Mouse (Mus musculus) urinary bladder, adult 18-20 months (tissue): ENCODE measurements around the gene Bicra.

ENCODE experiments used
- DNase-seq, 2 experiments: peaks; one replicate each; pipeline ENCODE4 v3.0.0; 2022; ENCODE audit warnings: low spot score in 2 of 2, mixed read lengths in 2 of 2

Gene Bicra

DNA sequence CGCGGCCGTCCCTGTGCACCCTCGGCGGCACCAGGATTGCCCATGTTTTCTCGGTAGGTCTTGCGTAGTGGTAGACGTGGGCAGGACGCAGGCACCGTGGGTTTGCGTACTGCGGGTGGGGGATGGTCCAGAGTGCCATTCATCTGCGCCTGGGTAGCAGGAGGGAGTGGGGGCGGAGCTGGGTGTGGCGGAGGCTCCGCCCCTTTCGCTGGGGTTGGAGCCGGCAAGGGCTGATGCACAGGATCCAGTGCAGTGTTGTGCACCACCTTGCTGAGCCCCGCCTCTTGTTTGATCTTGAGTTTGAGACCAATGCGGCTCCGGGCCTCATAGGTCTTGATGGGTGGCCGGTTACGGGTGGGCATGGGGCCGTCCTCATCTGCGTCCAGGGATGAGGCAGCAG lies 75.5 kb downstream of the Bicra start:
- no peak for DNase-seq

DNA sequence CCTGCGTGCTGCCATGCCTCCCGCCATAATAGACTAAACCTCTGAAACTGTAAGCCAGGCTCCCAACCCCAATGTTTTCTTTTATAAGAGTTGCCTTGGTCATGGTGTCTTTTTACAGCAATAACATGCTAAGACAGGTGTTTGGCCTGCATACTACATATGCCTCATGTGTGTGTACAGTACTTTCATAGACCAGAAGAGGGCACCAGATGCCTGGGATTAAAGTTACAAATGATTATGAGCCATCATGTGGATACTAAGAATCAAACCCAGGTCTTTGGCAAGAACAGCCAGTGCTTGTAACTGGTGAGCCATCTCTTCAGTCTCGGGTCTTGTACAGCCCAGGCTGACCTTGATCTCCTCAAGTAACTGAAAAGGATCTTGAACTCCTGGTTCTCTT lies 78.0 kb downstream of the Bicra start:
- DNase-seq = no peak

DNA sequence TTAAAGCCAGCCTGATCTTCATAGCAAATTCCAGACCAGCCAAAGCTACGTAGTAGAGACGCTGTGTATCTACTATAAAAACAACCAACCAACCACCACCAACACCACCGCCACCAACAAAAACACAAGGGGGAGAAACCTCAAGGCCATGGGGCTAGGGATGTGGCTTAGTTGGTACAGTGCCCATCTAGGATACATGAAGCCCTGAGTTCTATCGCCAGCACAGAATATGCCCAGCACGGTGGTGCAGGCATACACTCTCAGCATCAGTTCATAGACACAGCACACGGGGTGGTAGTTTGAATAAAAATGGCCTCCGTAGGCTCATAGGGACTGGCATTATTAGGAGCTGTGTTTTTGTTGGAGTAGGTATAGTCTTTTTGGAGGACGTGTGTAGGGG lies 79.4 kb downstream of the Bicra start:
- DNase-seq = no peak

DNA sequence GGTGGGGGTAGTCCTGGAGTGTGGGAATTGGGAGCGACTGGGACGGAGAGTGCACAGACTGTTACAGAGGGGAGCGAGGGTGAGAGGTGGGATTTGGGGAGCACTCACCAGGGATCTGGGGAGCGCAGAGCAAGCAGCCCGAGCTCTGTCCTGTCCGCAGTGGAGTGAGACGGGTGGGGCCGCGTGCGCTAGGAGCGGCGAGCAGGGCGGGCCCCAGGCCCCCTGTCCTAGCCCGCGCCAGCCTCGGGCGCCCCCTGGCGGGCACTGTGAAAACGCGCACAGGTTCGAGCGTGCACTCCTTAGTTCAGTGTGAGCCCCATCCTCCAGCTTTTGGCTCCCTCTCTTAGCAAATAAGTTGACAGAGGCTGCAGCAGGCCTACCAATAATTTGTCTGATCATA lies 80.4 kb downstream of the Bicra start, which contains the start of gene Ehd2:
Gene Ehd2, minus strand, starts transcription at position 256 of the 400 bp plus-strand sequence.
- DNase-seq = peak in 1 of 2 experiments; percentile 76

DNA sequence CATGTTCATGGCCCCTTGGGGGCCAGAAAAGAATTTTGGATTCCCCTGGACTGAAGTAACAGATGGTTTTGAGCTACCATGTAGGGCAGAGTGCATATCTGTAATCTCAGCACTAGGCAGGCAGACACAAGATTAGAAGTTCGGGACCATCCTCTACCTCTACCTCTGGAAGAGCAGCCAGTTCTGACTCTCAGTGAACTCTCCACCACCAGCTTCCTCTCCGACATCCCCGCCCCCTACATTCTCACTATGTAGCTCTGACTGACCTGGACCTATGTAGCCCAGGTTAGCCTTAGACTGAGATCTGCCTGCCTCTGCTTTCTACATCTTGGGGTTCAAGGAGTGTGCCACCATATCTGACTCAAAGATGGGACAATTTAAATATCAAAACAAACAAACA lies 81.2 kb downstream of the Bicra start:
- no peak for DNase-seq

DNA sequence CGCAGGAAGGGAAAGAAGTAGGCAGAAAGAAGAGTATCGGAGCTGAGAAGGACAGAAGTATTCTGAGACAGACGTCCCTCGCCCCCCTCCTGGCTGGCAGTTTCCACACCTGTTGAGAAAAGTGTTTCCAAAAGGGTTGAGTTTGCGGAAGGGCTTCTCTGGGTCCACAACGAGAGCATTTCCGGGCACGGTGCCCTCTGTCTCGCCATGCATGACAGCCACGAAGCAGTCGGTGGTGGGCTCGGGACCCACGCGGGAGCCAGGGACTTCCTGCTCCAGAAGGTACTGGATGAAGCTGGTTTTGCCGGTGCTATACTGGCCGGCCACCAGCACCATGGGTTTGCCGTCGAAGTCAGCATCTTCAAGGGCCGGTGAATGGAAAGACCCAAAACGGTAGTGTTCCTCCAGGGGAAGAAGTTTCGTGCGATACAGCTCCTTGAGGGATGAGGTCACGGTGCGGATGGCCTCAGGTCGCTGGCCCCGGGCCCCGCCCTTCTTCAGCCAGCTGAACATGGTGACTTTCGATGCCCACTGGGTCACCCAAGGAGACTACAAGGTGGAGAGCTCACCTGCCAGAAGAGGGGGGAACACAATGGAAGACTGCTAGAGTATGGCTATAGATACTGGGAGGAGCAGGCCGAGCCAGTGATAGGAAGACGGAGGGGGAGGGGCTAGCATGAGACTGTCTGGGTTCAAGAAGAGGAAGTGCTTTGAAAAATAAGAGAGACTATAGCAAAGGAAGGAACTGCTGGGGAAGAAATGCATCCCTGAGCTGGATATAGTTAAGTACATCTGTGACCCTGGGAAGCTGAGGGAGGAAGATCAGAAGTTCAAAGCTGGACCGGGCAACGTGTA lies 83.7 kb downstream of the Bicra start:
- DNase-seq = no peak

DNA sequence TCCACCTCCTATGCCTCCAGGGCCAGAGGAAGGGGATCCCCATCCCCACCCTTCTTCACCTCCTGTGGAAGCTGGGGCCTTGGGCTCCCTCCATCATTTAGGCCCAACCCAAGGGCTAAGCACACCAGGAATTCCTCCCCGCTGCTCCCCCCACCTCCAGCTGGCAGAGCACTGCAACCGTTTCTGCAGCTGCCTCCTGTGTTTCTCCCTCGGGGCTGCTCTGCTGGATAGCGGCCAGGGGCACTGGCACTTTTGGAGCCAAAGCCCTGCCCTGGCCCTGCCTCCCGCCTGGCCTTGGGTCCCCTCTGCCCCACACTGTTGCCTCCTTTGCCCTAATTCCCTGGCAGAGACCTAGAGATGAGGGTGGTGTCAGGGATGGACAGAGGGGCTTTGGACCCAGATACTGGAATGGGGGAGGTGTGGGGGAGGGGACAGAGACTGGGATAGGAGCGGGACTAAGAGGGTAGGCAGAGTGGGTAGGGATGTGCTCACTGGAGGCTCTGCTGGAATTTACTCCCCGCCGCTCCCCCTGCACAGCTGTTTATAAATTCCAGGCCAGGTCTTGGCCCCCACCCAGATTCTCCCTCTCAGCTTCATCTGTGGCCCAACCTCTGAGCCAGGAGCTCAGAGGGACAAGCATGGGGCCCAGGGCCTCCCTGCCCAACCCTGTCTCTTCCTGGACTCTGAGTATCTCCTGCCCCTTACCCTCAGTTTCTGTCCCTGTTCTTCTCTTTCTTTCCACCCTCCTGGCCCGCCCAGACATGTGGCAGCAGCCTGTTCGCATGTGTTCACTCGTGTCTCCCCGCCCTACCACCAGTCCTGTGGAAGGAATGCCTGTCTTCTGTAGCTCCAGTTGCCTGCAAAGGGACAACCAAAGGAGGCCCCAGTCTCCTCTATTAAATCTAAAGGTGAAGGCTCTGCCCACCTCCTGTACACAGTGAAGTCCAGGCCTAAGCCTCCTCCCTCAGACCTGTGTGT lies 85.1 kb downstream of the Bicra start:
- peak in 1 of 2 experiments; percentile 77 for DNase-seq

DNA sequence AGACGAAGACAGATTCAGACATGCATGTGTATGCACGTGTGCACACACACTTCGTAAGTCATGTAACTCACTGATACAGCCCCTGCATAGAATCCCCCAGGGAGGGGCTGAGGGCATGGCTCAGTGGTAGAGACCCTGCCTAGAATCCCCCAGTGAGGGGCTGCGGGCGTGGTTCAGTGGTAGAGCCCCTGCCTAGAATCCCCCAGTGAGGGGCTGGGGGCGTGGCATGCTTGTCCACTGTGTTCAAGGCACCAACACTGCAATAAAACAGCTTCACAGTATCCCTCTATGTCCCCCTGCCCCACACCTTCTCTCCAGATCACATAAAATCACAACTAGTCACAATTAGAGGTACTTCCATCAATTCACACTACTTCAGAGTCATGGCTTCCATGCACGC lies 85.9 kb downstream of the Bicra start:
- no peak for DNase-seq

GRCm38 (mm10) chr7:15961239-15961638 lies 86.5 kb downstream of the Bicra start:
- no peak for DNase-seq

DNA sequence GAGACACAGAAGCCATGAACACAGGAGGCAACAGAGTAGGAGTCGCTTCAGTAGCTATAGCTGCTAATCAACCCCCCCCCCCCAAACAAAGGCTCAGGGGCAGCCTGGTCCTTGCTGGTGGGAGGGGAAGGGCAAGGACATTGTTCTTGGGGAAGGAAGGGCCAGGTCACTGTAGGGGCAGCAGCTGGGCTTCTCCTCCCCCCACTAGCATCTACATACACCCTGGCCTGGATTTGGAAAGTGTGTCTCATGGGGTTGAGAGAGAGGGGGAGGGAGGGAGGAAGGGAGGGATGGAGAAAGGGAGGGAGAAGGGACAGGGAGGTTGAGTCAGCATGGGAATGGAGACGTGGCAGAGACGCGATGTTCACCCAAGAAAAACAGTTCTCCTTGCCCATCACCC lies 87.0 kb downstream of the Bicra start:
- DNase-seq = no peak

GRCm38 (mm10) chr7:15956143-15956542 lies 91.6 kb downstream of the Bicra start:
- DNase-seq = no peak

DNA sequence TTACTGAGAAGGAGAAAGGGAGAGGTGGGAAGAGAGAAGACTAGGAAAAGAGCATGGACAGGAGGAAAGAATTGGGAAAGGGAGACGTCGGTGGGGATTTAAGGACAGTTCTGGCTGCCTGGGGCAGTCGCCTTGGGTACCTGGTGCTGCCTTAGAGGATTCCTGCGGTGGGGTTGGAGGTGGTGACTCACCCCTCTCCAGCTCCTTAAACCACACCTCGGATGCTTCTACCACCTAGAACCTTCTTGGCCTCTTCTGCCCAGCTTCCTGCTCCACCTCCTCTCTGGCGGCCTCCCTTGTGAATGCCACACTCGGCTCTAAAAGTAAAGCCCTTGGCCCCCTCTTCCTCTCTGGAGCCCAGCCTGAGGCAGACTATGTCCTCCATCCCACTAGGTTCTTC lies 92.2 kb downstream of the Bicra start:
- no peak for DNase-seq

DNA sequence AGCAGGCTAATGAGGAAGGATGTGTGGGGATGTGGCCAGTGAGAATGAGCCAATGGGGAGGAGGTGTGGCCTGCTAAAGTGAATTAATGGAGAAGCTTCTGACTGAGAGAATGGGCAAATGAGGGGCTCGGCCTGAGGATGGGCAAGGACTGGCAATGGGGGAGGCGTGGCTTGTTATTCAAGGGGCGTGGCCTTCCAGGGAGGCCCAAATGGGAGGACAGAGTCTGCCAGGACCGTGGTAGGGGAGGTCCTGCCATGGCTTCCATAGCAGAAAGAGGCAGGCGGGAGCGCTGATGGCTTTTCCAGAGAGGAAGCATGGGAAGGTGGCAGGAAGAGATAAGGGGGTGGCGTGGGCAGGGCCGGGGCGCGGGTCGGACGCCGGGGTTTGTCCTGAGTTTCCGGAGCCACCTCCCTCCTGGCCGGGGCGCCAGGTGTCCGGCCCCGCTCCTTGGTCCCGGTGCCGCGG lies 92.7 kb downstream of the Bicra start:
- no peak for DNase-seq

DNA sequence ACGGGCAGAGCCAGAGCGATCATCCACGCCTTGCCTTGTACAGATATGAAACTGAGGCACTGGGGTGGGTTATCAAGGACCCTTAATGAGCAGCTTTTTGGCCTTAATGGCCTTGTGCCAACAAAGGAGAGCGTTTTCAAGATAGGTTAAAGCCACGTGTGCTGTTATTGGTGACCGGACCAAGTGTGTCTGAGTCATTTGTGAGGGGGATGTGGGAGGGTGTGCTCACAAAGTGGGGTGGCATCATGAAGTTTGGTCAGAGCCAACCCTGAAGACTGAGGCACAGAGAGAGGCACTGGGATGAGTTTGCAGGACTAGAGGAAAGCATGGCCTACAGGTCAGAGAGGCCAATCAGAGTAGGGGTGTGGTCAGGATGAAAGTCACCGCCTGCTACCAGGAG lies 93.3 kb downstream of the Bicra start:
- DNase-seq = no peak

GRCm38 (mm10) chr7:15953307-15954074 lies 94.2 kb downstream of the Bicra start:
- DNase-seq = no peak

- no peak for DNase-seq
Measured at GRCm38 (mm10) chr7:15952416-15952815, 95.3 kb downstream of the Bicra start.

DNA sequence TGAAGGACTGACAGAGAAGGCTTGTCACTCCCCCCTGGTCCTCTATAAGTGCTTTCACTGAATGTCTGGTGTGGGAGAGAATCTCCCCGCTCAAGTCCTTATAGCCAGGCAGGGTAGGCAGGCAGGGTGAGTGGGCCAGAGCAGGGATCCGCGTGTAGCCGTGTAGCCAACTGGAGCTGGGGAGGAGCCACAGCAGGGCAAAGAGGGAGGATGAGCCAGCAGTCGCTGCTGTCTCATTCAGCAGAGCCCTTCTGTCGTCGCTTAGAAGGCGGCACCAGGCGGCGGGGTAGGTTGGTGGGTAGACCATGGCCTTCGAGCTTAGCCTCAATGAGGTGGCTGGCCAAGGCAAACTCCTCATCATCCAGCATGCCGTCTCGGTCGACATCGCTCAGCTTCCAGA lies 97.7 kb downstream of the Bicra start:
- no peak for DNase-seq

GRCm38 (mm10) chr7:15949216-15949790 lies 98.4 kb downstream of the Bicra start:
- no peak for DNase-seq

DNA sequence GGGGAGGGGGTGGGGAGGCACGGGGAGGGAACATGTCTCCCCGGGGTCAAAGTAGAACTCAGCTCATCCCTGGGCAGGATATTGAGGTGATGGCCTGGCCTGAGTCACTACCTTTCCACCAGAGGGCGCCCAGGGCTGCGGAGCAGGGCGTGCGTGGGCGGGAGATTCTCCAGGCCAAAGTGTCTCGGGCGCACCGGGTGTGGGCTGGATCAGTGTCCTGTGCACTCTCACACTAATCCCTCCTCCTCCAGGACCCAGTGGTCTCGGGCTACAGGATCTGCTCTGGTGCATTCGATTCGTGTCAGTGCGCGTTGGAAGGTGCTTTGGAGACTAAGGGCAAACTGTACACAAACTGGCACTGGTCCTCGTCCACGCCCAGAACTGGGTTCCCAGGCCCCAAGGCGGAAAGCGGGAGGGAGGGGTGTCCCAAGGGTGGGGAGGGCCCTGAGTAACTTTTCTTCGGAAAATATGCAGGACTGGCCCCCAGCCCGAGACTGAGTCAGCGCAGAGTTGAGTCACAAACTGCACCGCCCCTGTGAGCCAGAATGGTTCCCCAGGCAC lies 99.3 kb downstream of the Bicra start:
- peak; percentile 83 to 90 for DNase-seq

DNA sequence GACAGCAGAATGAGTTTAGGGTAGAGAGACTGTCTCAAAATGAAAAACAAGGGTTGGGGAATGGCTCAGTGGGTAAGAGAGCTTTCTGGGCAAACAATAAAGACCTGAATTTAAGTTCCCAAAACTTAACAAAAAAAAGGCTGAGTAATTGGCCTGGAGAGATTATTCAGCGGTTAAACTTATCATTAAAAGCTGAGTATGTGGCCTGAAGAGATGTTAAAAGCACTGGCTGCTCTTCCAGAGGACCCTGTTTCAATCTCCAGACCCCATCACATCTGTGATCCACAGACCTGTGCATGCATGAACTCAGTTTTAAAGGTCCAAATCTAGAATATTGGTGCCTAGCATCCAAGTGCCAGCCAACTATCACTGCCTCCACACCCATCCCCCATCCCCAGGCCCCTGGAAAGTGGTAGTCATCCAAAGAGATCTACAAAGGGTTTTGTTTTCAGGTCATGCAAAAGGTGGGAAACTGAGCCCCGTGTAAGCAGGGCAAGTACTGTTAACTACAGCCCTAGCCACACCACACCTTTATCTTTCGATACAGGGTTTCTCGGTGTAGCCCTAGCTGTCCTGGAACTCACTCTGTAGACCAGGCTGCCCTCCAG lies 100.0 kb downstream of the Bicra start:
- no peak for DNase-seq
